Mouse (Mus musculus) neural tube, embryonic 11.5 days (tissue): Measurements from ENCODE around the gene Fzd2. TPM values are rescaled to one million over a fixed set of nuclear protein-coding genes. Genes with fewer than 3 reads are reported as not detected.

ENCODE experiments used
- ATAC-seq: fragments of 200-750 bp; cut with Nextera tagmentation; 2 replicates; pipeline ENCODE4 v1.8.0; 2017; ENCODE audit warnings: moderate number of reproducible peaks, mild to moderate bottlenecking, moderate TSS enrichment, moderate library complexity; ENCODE audit not compliant: insufficient read depth, low FRiP score, low TSS enrichment
- DNase-seq: peaks from one replicate; pipeline ENCODE4 v3.0.0-alpha.2; 2015; ENCODE audit warnings: low spot score
- H3K27ac ChIP-seq: fragments of 300-500 bp; sonication (generic); 2 replicates; pipeline ENCODE4 v1.5.1; 2014; ENCODE audit warnings: low read depth, mild to moderate bottlenecking, low read length
- H3K27me3 ChIP-seq: fragments of 300-500 bp; sonication (generic); 2 replicates; pipeline ENCODE4 v1.6.1; 2014; ENCODE audit warnings: mild to moderate bottlenecking, low read length, mixed read lengths; ENCODE audit not compliant: control insufficient read depth, insufficient read depth
- H3K36me3 ChIP-seq: fragments of 300-500 bp; sonication (generic); 2 replicates; pipeline ENCODE4 v1.6.1; 2014; ENCODE audit warnings: mild to moderate bottlenecking, low read length, moderate library complexity, mixed read lengths; ENCODE audit not compliant: control insufficient read depth, insufficient read depth
- H3K4me1 ChIP-seq: fragments of 300-500 bp; sonication (generic); 2 replicates; pipeline ENCODE4 v1.6.1; 2014; ENCODE audit warnings: low read length, mixed read lengths; ENCODE audit not compliant: control insufficient read depth, insufficient read depth
- H3K4me2 ChIP-seq: fragments of 300-500 bp; sonication (generic); 2 replicates; pipeline ENCODE4 v1.6.1; 2014; ENCODE audit warnings: low read depth, mild to moderate bottlenecking, moderate library complexity
- H3K4me3 ChIP-seq: fragments of 300-500 bp; sonication (generic); 2 replicates; pipeline ENCODE4 v1.5.1; 2014; ENCODE audit warnings: low read depth, low read length
- H3K9ac ChIP-seq: fragments of 300-500 bp; sonication (generic); 2 replicates; pipeline ENCODE4 v1.6.1; 2014; ENCODE audit warnings: mild to moderate bottlenecking, low read length
- H3K9me3 ChIP-seq: fragments of 300-500 bp; sonication (generic); 2 replicates; pipeline ENCODE4 v1.6.1; 2016; ENCODE audit warnings: low read length; ENCODE audit not compliant: control insufficient read depth
- WGBS: fragments of 180-500 bp; shearing (Covaris S2); extraction: QIAGEN DNeasy Blood & Tissue Kit; methylation state at CpG from one replicate; pipeline ENCODE4 v1.1.7; 2014; 5-methylcytosine and 5-hydroxymethylcytosine counted together
- polyA plus RNA-seq: library from polyadenylated mRNA; unstranded; fragments of >200 nt; fragmentation: Nextera tagmentation; extraction: Ambion mirVana; gene quantifications from 2 replicates; pipeline ENCODE4 v1.2.1, GENCODE M21; 2014

Fzd2 gene
- polyA plus RNA-seq, 1 experiment from 2014 or later = 37.3 TPM

DNA sequence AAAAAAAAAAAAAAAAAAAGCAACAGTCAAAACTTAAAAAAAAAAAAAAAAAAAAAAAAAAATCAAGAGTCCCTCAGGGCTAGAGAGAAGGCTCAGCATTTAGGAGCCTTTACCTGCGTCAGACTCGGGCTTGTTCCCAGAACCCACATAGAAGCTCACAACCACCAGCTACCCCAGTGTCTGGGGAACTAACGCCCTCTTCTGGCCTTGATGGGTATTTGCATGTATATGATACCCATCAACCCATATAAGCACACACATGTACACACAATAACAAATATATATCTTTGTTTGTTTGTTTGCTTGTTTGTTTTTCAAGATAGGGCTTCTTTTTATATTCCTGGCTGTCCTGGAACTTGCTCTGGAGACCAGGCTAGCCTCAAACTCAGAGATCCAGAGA lies 16.6 kb upstream of the Fzd2 start:
- DNase-seq (no peak), ATAC-seq (no peak)
- H3K9me3 ChIP-seq = no peaks in the 10 kb centered on the region
- peaks cover 1% of the 10 kb centered on the region; the same call in 1 of the 2 replicates for H3K4me1 ChIP-seq
- H3K4me2 ChIP-seq = no peak overlapping the region
- H3K9ac ChIP-seq = no peak overlapping the region
- H3K36me3 ChIP-seq = no peaks in the 10 kb centered on the region
- H3K4me3 ChIP-seq = no peak overlapping the region
- no peak overlapping the region for H3K27ac ChIP-seq
- H3K27me3 ChIP-seq = no peaks in the 10 kb centered on the region
- 92% methylated on average over 3 of the region's 3 CpGs for WGBS

DNA sequence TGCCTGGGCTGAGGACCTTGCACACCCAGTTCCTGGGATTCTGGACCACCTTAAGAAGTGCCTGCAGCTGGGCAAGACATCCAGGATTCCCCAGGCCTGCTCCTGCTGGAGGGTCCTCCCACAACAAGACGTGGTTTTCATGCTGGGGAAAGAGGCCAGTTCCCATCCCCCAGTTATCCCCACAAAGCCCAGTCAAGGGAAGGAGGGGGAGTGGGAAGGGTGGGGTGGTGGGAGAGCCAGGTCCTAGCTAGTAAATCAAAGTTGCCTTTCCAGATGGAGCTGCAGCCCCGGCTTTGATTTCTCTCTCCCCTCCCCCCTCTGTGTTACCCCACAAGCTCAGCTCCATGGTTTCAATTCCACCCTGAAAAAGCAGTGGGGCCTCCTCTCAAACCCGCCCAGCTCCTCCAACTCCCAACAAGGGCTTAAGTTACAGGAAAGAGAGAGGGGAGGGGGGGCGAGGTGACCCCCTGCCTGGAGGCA lies 8.8 kb upstream of the Fzd2 start:
- H3K27ac ChIP-seq = peak overlapping the region; percentile 84
- 7% methylated on average over 4 of the region's 4 CpGs for WGBS
- peak overlapping the region; percentile 12; the same call in 1 of the 2 replicates for H3K9ac ChIP-seq
- ATAC-seq (peak; percentile 75; the same call in 1 of the 2 replicates), DNase-seq (peak; percentile 77)
- no peaks in the 10 kb centered on the region for H3K27me3 ChIP-seq
- 0 out of 2 replicates have a peak overlapping the region, but pooled peaks have one; percentile 5 for H3K4me2 ChIP-seq
- H3K9me3 ChIP-seq = no peaks in the 10 kb centered on the region
- H3K4me1 ChIP-seq = peaks cover 18% of the 10 kb centered on the region
- H3K4me3 ChIP-seq = 0 out of 2 replicates have a peak overlapping the region, but pooled peaks have one; percentile 3
- H3K36me3 ChIP-seq = no peaks in the 10 kb centered on the region

DNA sequence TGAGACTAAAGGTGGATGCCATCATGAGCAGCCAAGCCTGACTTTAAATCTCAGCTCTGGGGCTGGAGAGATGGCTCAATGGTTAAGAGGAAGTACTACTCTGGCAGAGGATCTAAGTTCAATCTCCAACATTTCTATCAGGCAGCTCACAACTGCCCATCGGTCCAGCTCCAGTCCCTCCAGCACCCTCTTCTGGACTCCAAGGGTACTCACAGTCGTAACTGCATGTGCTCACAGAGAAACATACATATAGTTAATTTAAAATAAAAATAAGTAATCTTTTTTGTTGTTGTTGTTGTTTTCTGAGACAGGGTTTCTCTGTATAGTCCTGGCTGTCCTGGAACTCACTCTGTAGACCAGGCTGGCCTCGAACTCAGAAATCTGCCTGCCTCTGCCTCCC lies 4.3 kb upstream of the Fzd2 start:
- H3K9ac ChIP-seq = no peak overlapping the region
- WGBS = 90% methylated on average over 3 of the region's 3 CpGs
- H3K27me3 ChIP-seq = no peaks in the 10 kb centered on the region
- peaks cover 13% of the 10 kb centered on the region for H3K4me1 ChIP-seq
- H3K9me3 ChIP-seq = no peaks in the 10 kb centered on the region
- H3K4me2 ChIP-seq = no peak overlapping the region
- H3K27ac ChIP-seq = no peak overlapping the region
- no peak for DNase-seq
- no peak for ATAC-seq
- no peaks in the 10 kb centered on the region for H3K36me3 ChIP-seq
- H3K4me3 ChIP-seq = no peak overlapping the region

DNA sequence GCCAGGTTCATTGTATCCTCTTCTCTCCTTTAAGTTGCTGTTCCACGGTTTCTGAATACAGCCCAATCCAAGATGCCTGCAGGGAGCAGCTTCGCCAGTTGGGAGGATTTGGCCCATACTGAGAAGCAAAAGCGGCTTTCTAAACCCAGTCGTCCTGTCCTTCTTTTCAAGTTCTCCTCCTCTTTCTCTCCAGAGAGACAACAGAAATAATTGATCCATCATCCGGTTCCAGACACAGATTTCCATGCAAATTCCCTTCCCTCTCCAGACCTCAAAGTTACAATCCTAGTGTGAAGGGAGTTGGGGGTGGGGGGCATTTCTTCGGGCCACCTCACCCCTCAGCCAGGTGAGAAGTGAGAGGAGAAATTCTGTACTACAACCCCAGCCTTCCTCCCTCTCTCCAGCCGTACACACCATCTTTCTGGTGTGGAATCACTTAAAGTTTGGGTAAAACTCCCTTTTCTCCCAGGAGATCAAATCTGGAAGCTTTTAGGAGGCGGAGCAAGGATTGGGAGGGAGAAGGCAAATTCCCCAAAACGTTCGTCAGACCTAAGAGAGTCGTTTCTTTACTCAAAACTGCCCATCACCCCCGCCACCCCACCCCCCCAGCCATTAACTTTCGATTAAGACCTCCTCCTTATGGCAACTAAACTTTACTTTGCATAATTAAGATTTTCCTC lies 1.2 kb upstream of the Fzd2 start:
- Histone ChIP-seq H3K27me3 (no peaks in the 10 kb centered on the region), H3K27ac (peak overlapping the region; percentile 98), H3K4me3 (peak overlapping the region; percentile 77), H3K9ac (peak overlapping the region; percentile 61), H3K9me3 (no peaks in the 10 kb centered on the region), H3K4me2 (peak overlapping the region; percentile 83), H3K36me3 (no peaks in the 10 kb centered on the region), H3K4me1 (peaks cover 2% of the 10 kb centered on the region; the same call in 1 of the 2 replicates)
- no peak for DNase-seq
- 2% methylated on average over 13 of the region's 13 CpGs for WGBS
- no peak for ATAC-seq

DNA sequence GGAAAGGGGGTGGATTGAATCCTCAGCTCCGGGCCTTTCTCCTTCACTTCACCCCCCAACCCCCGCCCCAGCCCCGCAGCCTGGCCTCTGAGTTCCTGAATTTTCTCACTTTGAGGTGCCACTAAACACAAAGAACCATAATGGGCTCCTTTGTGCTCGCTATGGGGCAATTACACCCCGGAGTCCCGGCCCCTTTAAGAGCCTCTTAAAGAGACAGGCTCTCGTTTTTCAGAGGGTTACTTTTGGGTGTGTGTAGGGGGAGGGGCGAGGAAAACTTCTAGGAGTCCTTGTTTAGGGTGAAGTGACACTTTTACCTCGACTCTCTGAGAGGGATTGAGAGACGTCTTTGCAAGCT lies 723 bp upstream of the Fzd2 start:
- H3K4me3 ChIP-seq = peak overlapping the region; percentile 77
- H3K27me3 ChIP-seq = no peaks in the 10 kb centered on the region
- no peaks in the 10 kb centered on the region for H3K36me3 ChIP-seq
- peak overlapping the region; percentile 98 for H3K27ac ChIP-seq
- DNase-seq (peak; percentile 82), ATAC-seq (peak; percentile 52)
- under 1% methylated on average over 10 of the region's 10 CpGs for WGBS
- H3K9ac ChIP-seq = peak overlapping the region; percentile 61
- no peaks in the 10 kb centered on the region for H3K9me3 ChIP-seq
- H3K4me2 ChIP-seq = peak overlapping the region; percentile 83
- H3K4me1 ChIP-seq = peaks cover 7% of the 10 kb centered on the region

DNA sequence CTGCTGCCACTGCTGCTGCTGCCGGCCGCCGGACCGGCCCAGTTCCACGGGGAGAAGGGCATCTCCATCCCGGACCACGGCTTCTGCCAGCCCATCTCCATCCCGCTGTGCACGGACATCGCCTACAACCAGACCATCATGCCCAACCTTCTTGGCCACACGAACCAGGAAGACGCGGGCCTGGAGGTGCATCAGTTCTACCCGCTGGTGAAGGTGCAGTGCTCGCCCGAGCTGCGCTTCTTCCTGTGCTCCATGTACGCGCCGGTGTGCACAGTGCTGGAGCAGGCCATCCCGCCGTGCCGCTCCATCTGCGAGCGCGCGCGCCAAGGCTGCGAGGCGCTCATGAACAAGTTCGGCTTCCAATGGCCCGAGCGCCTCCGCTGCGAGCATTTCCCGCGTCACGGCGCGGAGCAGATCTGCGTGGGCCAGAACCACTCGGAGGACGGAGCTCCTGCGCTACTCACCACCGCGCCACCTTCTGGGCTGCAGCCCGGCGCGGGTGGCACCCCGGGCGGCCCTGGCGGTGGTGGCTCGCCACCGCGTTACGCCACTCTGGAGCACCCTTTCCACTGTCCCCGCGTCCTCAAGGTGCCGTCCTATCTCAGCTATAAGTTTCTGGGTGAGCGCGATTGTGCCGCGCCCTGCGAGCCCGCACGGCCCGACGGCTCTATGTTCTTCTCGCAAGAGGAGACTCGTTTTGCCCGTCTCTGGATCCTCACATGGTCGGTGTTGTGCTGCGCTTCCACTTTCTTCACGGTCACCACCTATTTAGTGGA lies 769 bp downstream of the Fzd2 start:
- no peaks in the 10 kb centered on the region for H3K36me3 ChIP-seq
- peaks cover 22% of the 10 kb centered on the region for H3K4me1 ChIP-seq
- H3K4me2 ChIP-seq = peak overlapping the region; percentile 83
- no peaks in the 10 kb centered on the region for H3K9me3 ChIP-seq
- DNase-seq (no peak), ATAC-seq (peak; percentile 31)
- H3K4me3 ChIP-seq = peak overlapping the region; percentile 77
- H3K27ac ChIP-seq = peak overlapping the region; percentile 98
- under 1% methylated on average over 74 of the region's 74 CpGs for WGBS
- peak overlapping the region; percentile 97 for H3K9ac ChIP-seq
- H3K27me3 ChIP-seq = no peaks in the 10 kb centered on the region

DNA sequence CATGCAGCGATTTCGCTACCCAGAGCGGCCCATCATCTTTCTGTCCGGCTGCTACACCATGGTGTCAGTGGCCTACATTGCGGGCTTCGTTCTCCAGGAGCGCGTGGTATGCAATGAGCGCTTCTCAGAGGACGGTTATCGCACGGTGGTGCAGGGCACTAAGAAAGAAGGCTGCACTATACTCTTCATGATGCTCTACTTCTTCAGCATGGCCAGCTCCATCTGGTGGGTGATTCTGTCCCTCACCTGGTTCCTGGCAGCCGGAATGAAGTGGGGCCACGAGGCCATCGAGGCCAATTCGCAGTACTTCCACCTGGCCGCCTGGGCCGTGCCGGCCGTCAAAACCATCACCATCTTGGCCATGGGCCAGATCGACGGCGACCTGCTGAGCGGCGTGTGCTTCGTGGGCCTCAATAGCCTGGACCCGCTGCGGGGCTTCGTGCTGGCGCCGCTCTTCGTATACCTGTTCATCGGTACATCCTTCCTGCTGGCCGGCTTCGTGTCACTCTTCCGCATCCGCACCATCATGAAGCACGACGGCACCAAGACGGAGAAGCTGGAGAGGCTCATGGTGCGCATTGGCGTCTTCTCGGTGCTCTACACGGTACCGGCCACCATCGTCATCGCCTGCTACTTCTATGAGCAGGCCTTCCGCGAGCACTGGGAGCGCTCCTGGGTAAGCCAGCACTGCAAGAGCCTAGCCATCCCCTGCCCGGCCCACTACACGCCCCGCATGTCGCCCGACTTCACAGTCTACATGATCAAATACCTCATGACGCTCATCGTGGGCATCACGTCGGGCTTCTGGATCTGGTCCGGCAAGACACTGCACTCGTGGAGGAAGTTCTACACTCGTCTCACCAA lies 1.6 kb downstream of the Fzd2 start:
- H3K36me3 ChIP-seq = no peaks in the 10 kb centered on the region
- WGBS = under 1% methylated on average over 62 of the region's 62 CpGs

DNA sequence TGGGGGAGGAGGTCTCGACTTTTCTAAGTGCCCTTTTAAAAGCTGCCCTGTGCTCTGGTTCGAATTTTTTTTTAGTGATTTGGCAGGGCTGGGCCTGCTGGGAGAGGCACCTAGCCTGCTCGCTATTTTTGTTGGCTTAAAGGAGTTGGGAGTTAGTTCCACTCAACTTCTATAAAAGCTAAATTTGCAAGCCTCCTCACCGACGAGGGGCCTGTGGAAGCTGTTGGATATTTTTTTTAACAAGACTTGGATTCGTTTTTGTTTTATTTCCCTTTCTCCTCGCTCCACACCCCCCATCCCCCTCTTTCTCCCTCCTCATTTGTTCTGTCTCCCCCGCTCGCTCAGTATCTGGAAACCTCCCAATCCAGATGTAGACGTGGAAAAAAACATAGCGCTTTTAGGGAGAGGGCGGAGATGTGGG lies 2.6 kb downstream of the Fzd2 start:
- Histone ChIP-seq H3K27me3 (no peaks in the 10 kb centered on the region), H3K4me1 (peaks cover 35% of the 10 kb centered on the region), H3K9me3 (no peaks in the 10 kb centered on the region), H3K27ac (peak overlapping the region; percentile 46; the same call in 1 of the 2 replicates), H3K36me3 (no peaks in the 10 kb centered on the region), H3K4me3 (peak overlapping the region; percentile 77), H3K9ac (peak overlapping the region; percentile 97), H3K4me2 (peak overlapping the region; percentile 83)
- WGBS = under 1% methylated on average over 12 of the region's 12 CpGs
- DNase-seq = no peak
- ATAC-seq = no peak

More for the DNA sequence above, 1.6 kb downstream of the Fzd2 start:
- H3K9ac ChIP-seq = peak overlapping the region; percentile 97
- H3K4me1 ChIP-seq = peaks cover 30% of the 10 kb centered on the region
- no peaks in the 10 kb centered on the region for H3K27me3 ChIP-seq
- no peak for ATAC-seq
- peak; percentile 69 for DNase-seq
- H3K4me3 ChIP-seq = peak overlapping the region; percentile 77
- no peaks in the 10 kb centered on the region for H3K9me3 ChIP-seq
- H3K27ac ChIP-seq = peak overlapping the region; percentile 98
- peak overlapping the region; percentile 83 for H3K4me2 ChIP-seq
